Mouse (Mus musculus) intestine, embryonic 14.5 days (tissue): Measurements from ENCODE around the gene Apba3. TPM values are rescaled to one million over a fixed set of nuclear protein-coding genes. Genes with fewer than 3 reads are reported as not detected.

ENCODE experiments used
- ATAC-seq: fragments of 200-750 bp; cut with Nextera tagmentation; replicated peaks from 2 replicates; pipeline ENCODE4 v1.8.0; 2017; ENCODE audit warnings: low read depth, moderate number of reproducible peaks, moderate TSS enrichment, moderate library complexity; ENCODE audit not compliant: low FRiP score, low TSS enrichment
- DNase-seq: peaks from one replicate; pipeline ENCODE4 v3.0.0-alpha.2; 2018; ENCODE audit warnings: low spot score
- H3K27ac ChIP-seq: fragments of 300-500 bp; sonication (generic); 2 replicates; pipeline ENCODE4 v1.5.1; 2014; ENCODE audit warnings: low read depth, mild to moderate bottlenecking, control low read depth
- H3K27me3 ChIP-seq: fragments of 300-500 bp; sonication (generic); replicated peaks from 2 replicates; pipeline ENCODE4 v1.6.1; 2014; ENCODE audit warnings: low read length, control low read depth; ENCODE audit not compliant: control insufficient read depth, insufficient read depth
- H3K36me3 ChIP-seq: fragments of 300-500 bp; sonication (generic); 2 replicates; pipeline ENCODE4 v1.6.1; 2014; ENCODE audit warnings: low read length, control low read depth; ENCODE audit not compliant: control insufficient read depth, insufficient read depth
- H3K4me1 ChIP-seq: fragments of 300-500 bp; sonication (generic); replicated peaks from 2 replicates; pipeline ENCODE4 v1.6.1; 2014; ENCODE audit warnings: low read length, control low read depth, mixed read lengths; ENCODE audit not compliant: control insufficient read depth, insufficient read depth
- H3K4me2 ChIP-seq: fragments of 300-500 bp; sonication (generic); 2 replicates; pipeline ENCODE4 v1.6.1; 2014; ENCODE audit warnings: low read length
- H3K4me3 ChIP-seq: fragments of 300-500 bp; sonication (generic); 2 replicates; pipeline ENCODE4 v1.5.1; 2014; ENCODE audit warnings: low read depth, low read length, control low read depth, mixed read lengths
- H3K9ac ChIP-seq: fragments of 300-500 bp; sonication (generic); 2 replicates; pipeline ENCODE4 v1.6.1; 2014; ENCODE audit warnings: mild to moderate bottlenecking, low read length
- H3K9me3 ChIP-seq: fragments of 300-500 bp; sonication (generic); 2 replicates; pipeline ENCODE4 v1.6.1; 2016; ENCODE audit warnings: low read length, control low read depth; ENCODE audit not compliant: control insufficient read depth
- WGBS: fragments of 180-500 bp; shearing (Covaris S2); extraction: QIAGEN DNeasy Blood & Tissue Kit; methylation state at CpG from one replicate; pipeline ENCODE4 v1.1.7; 2014; 5-methylcytosine and 5-hydroxymethylcytosine counted together
- polyA plus RNA-seq: library from polyadenylated mRNA; unstranded; fragments of >200 nt; fragmentation: Nextera tagmentation; extraction: Ambion mirVana; gene quantifications from 2 replicates; pipeline ENCODE4 v1.2.1, GENCODE M21; 2014

Apba3 gene
- polyA plus RNA-seq, 1 experiment from 2014 or later: 51.0 TPM

GRCm38 (mm10) chr10:81279496-81279895, 12.7 kb downstream of the Apba3 start:
- Histone ChIP-seq H3K9ac (no peak overlapping the region), H3K4me1 (peaks cover 7% of the 10 kb centered on the region; the same call in 1 of the 2 replicates), H3K27me3 (peaks cover 12% of the 10 kb centered on the region), H3K36me3 (no peaks in the 10 kb centered on the region), H3K4me2 (peak overlapping the region; percentile 23; the same call in 1 of the 2 replicates), H3K9me3 (no peaks in the 10 kb centered on the region), H3K27ac (no peak overlapping the region), H3K4me3 (no peak overlapping the region)
- DNase-seq (no peak), ATAC-seq (no peak)
- WGBS: 32% methylated on average over 10 of the region's 10 CpGs

GRCm38 (mm10) chr10:81284189-81284588, 17.4 kb downstream of the Apba3 start:
- Histone ChIP-seq H3K27me3 (peaks cover 22% of the 10 kb centered on the region), H3K9ac (no peak overlapping the region), H3K36me3 (no peaks in the 10 kb centered on the region), H3K4me3 (peak overlapping the region; percentile 45; the same call in 1 of the 2 replicates), H3K4me1 (peaks cover 9% of the 10 kb centered on the region; the same call in 1 of the 2 replicates), H3K4me2 (peak overlapping the region; percentile 55), H3K27ac (no peak overlapping the region), H3K9me3 (no peaks in the 10 kb centered on the region)
- DNase-seq (no peak), ATAC-seq (no peak)
- WGBS: 45% methylated on average over 6 of the region's 6 CpGs

- Histone ChIP-seq H3K27ac (no peak overlapping the region), H3K27me3 (peaks cover 24% of the 10 kb centered on the region), H3K4me3 (peak overlapping the region; percentile 45), H3K9me3 (no peaks in the 10 kb centered on the region), H3K4me1 (0 out of 2 replicates have a peak, but pooled peaks cover 4% of the 10 kb centered on the region), H3K9ac (no peak overlapping the region; the same call in 1 of the 2 replicates), H3K36me3 (no peaks in the 10 kb centered on the region), H3K4me2 (peak overlapping the region; percentile 55)
- peak; percentile 77 for DNase-seq
- ATAC-seq: peak; percentile 38
- WGBS: 6% methylated on average over 17 of the region's 17 CpGs
These were observed 18.0 kb downstream of the Apba3 start for GRCm38 (mm10) chr10:81284719-81285118.

- Histone ChIP-seq H3K9me3 (no peaks in the 10 kb centered on the region), H3K27me3 (peaks cover 35% of the 10 kb centered on the region), H3K4me2 (peak overlapping the region; percentile 55), H3K9ac (peak overlapping the region; percentile 49), H3K4me1 (0 out of 2 replicates have a peak, but pooled peaks cover 9% of the 10 kb centered on the region), H3K4me3 (peak overlapping the region; percentile 45), H3K27ac (peak overlapping the region; percentile 33; the same call in 1 of the 2 replicates), H3K36me3 (no peaks in the 10 kb centered on the region)
- 2% methylated on average over 54 of the region's 54 CpGs for WGBS
- ATAC-seq (peak; percentile 73), DNase-seq (peak; percentile 97)
These were observed 19.1 kb downstream of the Apba3 start for GRCm38 (mm10) chr10:81285694-81286450.

- H3K9me3 ChIP-seq: no peaks in the 10 kb centered on the region
- H3K27me3 ChIP-seq: peaks cover 42% of the 10 kb centered on the region
- 0 out of 2 replicates have a peak, but pooled peaks have one; percentile 3 for ATAC-seq
- no peak overlapping the region for H3K4me3 ChIP-seq
- H3K36me3 ChIP-seq: no peaks in the 10 kb centered on the region
- 0 out of 2 replicates have a peak, but pooled peaks cover 11% of the 10 kb centered on the region for H3K4me1 ChIP-seq
- H3K27ac ChIP-seq: peak overlapping the region; percentile 40
- H3K9ac ChIP-seq: no peak overlapping the region
- peak; percentile 69 for DNase-seq
- 36% methylated on average over 6 of the region's 6 CpGs for WGBS
- H3K4me2 ChIP-seq: peak overlapping the region; percentile 55; the same call in 1 of the 2 replicates
These were observed 19.8 kb downstream of the Apba3 start for GRCm38 (mm10) chr10:81286586-81286985.

- 60% methylated on average over 8 of the region's 8 CpGs for WGBS
- no peak overlapping the region for H3K27ac ChIP-seq
- DNase-seq (peak; percentile 90), ATAC-seq (no peak)
- H3K4me3 ChIP-seq: no peak overlapping the region
- no peak overlapping the region for H3K9ac ChIP-seq
- H3K4me1 ChIP-seq: 0 out of 2 replicates have a peak, but pooled peaks cover 11% of the 10 kb centered on the region
- no peak overlapping the region for H3K4me2 ChIP-seq
- H3K36me3 ChIP-seq: no peaks in the 10 kb centered on the region
- no peaks in the 10 kb centered on the region for H3K9me3 ChIP-seq
- peaks cover 38% of the 10 kb centered on the region for H3K27me3 ChIP-seq
These were observed 20.9 kb downstream of the Apba3 start for GRCm38 (mm10) chr10:81287513-81288157.

GRCm38 (mm10) chr10:81288601-81289000, 21.8 kb downstream of the Apba3 start:
- 34% methylated on average over 6 of the region's 6 CpGs for WGBS
- H3K9ac ChIP-seq: no peak overlapping the region
- no peaks in the 10 kb centered on the region for H3K9me3 ChIP-seq
- H3K4me1 ChIP-seq: peaks cover 11% of the 10 kb centered on the region; the same call in 1 of the 2 replicates
- H3K27ac ChIP-seq: no peak overlapping the region
- no peaks in the 10 kb centered on the region for H3K36me3 ChIP-seq
- no peak overlapping the region for H3K4me3 ChIP-seq
- H3K27me3 ChIP-seq: peaks cover 38% of the 10 kb centered on the region
- ATAC-seq (no peak), DNase-seq (peak; percentile 79)
- H3K4me2 ChIP-seq: no peak overlapping the region

GRCm38 (mm10) chr10:81289278-81289677, 22.5 kb downstream of the Apba3 start:
- peaks cover 32% of the 10 kb centered on the region for H3K27me3 ChIP-seq
- no peak overlapping the region for H3K27ac ChIP-seq
- H3K9ac ChIP-seq: no peak overlapping the region
- ATAC-seq (no peak), DNase-seq (peak; percentile 79)
- peaks cover 18% of the 10 kb centered on the region for H3K4me1 ChIP-seq
- no peaks in the 10 kb centered on the region for H3K36me3 ChIP-seq
- 0 out of 2 replicates have a peak overlapping the region, but pooled peaks have one; percentile 20 for H3K4me2 ChIP-seq
- no peak overlapping the region for H3K4me3 ChIP-seq
- no peaks in the 10 kb centered on the region for H3K9me3 ChIP-seq
- WGBS: 3% methylated on average over 7 of the region's 7 CpGs
